Mouse (Mus musculus): Measurements from ENCODE around the gene Vps4b.

Gene Vps4b

DNA sequence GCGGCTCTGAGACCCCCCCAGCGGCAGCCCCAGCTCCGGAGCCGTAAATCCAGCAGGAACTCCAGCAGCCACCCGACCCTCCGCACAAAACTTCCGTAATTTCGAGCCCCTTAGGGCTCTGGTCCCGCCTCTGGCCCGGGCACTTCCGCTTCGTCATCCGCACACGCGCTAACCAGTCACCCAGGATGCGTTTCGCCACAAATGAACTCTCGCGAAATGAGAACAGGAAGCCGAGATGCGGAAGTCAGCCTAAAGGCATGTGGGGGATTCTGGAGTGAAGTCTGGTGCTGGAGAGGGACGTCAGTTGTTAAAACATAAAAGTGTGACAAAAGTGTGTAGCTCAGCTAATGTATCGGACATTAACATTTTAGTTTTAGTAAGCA is at the start of gene Vps4b:
TSS of gene Vps4b (minus strand) at position 187 of the 383 bp plus-strand sequence.
- DNase-seq (ENCODE audit: low spot score in 2 of 2), result peak; percentile 89 to 92

DNA sequence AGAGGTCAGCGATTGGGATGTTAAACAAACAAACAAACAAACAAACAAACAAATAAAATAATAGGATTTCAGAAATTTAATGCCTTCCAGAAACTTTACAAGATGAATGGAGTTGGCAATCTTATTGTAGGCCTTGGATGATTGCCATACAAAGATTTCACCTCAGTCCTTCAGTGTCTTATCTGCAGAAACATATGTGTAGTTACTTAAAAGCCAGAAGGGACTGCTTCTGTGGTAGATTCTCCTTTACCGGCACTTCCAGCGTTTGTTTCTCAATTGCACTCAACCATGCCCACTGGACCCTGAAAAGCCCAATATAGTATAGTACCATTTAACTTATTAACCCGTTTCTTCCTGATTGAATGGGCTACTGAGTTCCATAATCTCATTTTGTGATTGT is 32.3 kb upstream of the Vps4b start:
- no peak for DNase-seq (ENCODE audit: low spot score in 2 of 2)

DNA sequence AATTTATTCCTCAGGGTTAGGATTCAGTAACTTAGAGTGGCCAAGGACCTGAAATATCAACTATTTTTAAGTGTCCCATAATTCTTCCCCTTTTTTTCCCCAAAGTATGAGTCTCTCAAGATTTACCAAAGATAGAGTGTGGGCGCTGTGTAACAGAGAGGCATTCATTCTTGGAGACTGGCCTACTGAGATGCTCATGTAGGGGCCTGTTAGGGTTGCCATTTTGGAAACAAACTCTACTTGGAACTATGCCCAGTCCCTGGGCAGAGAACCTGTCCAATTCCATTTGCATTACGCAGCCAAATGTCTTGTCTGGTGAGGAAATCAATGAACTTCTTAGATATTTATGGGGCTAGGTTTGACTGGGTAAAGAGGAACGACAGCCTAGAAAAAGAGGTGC is 25.8 kb upstream of the Vps4b start:
- DNase-seq (ENCODE audit: low spot score in 2 of 2), result no peak

DNA sequence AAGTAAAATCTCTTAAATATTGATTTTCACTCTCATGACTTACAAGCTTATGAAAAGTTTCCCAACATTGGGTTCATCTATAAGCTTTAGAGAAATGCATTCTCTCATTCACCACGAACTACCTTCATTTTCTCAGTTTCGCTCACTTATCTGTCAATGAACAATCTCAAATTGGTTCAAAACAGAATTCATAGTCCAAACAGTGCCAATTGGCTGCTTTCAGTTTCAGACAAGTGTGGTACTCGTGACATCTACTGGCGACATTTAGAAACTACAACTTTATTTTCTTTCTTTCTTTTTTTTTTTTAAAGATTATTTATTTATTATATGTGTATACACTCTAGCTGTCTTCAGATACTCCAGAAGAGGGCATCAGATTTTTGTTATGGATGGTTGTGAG is 21.8 kb upstream of the Vps4b start:
- DNase-seq (ENCODE audit: low spot score in 2 of 2), result no peak

DNA sequence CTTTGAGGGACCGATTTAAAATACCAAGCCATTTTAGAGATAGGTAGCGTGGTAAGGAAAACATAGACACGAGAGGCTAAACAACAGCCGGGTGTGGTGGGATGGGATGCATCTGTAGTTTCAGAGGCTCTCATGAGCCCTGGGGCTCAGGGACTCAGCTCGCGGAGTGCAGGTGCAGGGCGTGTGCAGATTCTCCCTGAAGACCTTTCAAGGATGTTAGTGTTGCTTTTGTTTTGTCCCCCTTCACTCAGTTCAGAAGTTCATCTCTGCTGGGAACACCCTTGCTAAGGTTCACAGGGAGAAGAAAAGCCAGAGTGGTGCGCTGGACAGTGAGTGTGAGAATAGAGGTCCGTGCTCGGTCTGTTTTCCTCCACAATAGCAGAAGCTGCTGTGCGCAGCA is 20.2 kb upstream of the Vps4b start:
- no peak for DNase-seq (ENCODE audit: low spot score in 2 of 2)

DNA sequence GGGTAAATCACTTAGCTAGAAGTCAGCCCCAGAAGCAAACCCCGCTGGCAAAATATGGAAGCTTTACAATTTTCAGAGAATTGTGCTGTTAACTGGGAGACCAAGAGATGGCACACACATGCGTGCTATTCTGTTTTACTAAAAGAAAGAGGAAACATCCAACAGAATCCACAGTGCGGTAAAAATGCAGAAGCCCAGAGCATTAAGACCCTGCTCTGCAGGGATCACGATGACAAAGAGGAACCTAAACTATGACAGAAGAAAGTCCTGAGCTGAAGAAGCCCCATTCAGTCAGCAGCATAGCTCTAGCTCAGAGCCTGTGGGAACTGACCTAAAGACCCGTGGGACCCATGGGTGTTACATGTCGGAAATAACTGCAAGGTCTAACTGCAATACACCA is 18.7 kb upstream of the Vps4b start:
- no peak for DNase-seq (ENCODE audit: low spot score in 2 of 2)

DNA sequence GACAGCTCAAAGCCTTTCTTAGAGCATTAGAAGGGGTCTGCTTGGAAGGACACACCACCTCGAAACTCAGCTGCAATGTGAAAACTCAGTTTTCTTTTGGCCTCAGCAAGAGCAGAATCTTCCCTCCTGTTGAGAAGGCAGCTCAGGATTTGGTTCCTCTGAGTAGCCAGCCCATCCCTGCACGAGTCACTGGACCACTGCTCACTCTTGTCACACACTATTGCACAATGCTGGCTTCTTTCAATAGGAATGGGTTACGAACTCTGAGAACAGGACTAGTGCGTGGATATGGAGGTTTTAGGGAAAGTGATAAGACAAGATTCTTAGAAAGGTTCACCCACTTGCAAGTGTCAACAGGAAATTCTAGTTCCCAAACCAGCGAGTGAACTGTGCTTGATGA is 18.3 kb upstream of the Vps4b start:
- DNase-seq (ENCODE audit: low spot score in 2 of 2), result no peak

DNA sequence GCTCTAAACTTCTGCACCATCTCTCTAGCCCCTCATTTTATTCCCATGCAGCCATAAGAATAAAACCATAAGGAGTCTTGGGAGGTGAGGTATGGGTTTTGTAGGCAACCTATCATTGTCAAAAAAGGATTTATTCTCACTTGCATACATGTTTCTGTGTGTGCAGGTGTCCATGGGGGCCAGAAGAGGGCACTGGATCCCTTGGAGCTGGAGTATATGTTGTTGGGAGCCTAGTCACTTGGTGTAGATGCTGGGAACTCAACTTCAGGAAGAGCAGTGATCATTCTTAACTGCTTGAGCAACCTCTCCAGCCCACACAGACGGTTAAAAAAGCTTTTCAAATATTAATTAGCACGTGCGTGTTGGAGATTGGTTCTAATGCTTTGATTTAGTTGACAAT is 3.4 kb upstream of the Vps4b start:
- DNase-seq (ENCODE audit: low spot score in 2 of 2), result no peak

DNA sequence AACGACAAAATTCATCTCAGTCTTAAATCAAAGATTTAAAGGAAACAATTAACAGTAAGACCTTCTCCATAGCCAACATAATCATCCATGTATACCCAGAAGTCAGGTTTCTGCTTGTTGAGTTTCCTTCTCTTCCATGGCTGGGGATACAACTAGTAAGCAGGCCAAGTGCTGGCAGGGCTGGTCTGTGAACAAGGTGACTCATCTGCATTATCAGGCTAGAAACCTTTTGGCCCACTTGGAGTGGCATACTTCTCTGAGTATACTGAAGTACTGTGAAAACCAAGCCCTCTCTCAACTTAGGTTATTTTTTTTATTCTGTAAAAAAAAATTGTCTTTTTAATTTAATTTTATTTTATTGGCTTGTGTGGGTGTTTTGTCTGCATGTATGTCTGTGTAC is 2.9 kb upstream of the Vps4b start:
- DNase-seq (ENCODE audit: low spot score in 2 of 2), result no peak

DNA sequence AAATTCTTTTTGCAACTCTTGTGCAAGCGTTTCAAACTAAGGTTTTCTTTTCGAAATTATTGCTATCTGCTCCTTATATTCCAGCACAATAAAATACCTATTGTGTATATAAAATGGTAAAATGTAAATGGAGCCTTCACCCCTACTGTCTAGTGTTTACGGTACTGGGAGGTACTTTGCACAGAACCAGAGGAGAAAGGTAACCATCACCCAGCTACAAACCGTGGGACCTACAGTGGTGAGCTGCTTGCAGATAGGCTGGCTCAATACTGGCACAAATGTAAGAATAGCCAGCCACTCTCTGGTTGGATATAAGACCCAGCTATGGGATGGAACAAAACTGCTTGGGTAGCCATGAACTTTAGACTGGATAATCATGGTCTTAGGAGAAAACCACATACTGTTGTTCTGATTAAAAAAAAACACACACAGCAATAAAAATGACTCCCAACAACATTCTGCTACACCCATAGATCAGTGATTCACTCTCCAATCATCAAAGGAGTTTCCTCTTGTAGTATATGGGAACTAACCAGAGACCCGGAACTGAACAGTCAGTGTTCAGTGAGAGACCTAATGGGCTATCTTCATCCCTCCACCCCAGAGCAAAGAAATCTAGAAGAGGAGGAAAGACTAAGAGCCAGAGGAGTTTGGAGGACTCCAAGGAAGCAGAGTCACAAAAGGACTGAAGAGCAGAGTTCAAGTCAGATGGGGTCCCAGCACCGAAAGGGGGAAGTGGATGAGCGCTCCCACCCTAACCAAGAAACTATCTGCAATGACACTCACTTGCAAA is 655 bp upstream of the Vps4b start:
- no peak for DNase-seq (ENCODE audit: low spot score in 2 of 2)

DNA sequence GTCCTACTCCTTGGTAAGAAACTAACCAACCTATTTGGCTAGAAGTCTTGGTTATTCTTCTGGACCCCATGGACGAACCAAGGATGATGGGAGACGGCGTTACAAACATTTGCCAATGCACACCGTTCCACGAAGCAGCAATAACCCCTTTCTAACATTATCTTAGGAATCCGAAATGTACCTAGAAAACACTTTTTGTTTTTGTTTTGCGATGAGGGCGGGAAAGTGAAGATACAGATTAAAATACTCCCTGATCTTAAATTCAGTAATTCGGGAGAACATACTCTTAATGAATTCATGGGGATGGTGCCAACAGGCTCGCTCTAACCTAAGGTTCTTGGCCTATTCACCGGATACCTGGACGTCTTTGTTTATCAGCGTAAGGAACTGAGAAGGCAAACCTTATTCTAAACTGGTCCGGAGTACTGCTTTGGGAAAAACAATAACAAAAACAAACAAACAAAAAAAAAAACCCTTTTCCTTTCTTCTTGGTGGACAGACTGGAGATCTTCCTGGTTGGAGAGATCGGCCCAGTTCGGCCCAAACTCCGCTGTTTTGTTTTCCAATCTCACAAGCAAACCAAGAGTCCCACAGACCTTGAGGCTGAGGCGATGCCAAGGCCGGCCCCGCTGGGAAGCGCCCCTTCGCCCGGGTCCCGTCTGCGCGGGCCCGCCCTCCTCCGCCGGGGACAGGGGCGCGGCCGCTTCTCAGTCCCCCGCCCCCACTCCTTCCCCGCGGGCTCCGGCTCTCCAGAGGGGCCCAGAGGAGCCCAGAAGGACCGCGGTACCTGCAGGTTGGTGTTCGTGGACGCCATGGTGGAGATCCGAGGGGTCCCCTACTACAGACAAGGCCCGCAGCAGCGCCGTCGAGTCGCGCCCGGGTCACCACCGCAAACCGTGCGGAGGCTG is 640 bp downstream of the Vps4b start:
- DNase-seq (ENCODE audit: low spot score in 2 of 2), result no peak

DNA sequence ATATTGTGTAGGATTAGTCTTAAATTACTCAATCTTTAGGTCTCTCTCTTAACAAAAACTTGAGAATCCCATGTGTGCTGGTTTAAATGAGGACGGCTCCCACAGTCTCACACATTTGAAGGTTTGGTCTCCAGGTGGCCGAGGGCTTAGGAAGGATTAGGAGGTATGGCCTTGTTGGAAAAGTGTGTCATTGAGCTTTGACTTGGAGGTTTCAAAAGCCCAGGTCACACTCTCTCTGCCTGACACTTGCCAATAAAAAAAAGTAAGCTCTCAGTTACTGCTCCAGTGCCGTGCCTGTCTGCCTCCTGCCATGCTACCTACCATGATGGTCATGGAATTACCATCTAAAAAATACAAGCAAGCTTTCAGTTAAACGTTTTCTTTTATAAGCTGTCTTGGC is 21.6 kb downstream of the Vps4b start:
- no peak for DNase-seq (ENCODE audit: low spot score in 2 of 2)

DNA sequence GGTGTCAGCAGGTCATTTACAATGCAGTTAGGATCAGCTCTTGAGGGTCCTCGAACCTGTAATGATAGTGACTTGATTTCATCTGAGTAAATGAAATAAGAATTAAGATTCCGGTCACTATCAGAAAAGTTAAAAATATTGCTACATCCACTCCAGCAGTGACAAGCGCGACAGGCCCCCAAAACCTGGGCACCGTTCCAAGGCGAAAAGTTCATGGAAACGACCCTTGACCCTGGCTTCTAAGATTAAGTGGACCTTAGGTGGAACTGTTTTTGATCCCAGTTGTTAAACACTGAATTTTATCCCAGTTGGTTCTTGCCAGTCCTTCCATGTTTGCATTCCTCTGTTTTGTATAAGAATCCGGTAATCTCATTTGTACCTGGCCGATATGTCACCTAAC is 22.4 kb downstream of the Vps4b start:
- no peak for DNase-seq (ENCODE audit: low spot score in 2 of 2)

DNA sequence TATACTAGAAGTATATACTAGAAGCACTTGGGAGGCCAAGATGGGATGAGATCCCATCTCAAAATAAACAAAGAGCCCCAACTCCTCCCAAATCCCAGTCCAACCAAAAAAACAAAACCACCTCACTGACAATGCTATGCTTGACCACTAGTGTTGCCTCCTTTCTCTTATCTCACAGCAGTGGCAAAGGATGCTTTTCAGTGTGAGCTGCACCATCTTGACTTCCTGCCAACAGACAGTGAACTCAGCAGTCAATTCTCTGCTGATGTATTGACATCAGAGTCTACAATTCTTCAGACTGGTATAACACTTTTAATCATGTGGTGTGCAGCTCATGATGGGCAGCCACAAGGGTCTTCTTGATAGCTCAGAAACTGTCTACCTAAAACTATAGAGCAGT is 27.8 kb downstream of the Vps4b start:
- DNase-seq (ENCODE audit: low spot score in 2 of 2), result no peak

DNA sequence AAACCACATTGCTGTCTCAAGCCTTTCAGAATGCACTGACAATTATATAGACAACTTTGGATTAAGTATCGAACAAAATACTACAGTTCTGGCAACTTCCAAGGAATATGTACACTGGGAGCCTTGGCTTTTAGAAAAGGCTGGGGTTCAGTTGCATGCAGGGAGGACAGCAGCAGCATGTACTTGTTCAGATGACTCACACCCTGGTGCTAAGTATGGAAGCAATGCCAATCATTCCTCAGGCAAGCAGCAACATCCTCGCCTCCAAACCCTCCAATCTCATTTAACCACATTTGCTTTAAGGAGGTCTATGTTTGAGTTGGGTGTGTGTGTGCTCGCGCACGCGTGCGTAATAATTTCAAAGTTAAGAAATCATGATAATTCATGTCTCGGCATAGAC is 30.8 kb downstream of the Vps4b start:
- no peak for DNase-seq (ENCODE audit: low spot score in 2 of 2)

DNA sequence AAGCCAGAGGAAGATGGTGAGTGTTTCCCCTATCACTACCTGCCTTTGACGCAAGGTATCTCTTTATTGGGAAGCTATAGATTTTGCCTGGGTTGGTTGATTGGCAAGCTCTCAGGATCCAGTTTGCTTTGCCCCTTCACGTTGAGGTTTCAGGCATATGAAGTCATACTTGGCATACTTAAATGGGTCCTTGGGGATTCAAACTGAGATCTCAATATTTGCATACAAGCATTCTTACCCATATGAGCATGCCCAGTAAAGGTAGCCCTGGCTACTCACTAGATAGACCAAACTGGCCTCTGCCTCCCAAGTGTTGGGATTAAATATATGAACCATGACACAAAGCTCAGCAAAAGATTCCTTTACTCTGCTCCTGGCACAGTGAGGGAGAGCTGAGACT is 31.7 kb downstream of the Vps4b start:
- DNase-seq (ENCODE audit: low spot score in 2 of 2), result no peak

DNA sequence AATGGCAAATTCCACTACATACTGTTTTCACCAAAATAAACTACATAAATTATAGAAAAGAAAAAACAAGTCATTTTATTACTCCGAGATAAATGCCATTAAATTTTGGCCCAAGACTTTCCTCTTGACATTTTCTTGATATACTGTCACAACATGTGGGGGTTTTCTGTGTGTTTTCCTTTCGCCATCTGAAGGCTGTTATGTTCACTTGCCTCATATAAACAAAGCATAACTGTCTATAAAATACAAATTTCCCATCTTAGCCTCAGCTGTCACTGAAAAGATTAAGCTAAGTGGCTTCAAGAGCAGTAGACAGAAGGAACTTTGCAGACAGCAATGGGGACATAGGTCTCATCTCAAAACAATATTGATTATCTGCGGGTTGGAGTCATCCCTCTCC is 32.2 kb downstream of the Vps4b start:
- DNase-seq (ENCODE audit: low spot score in 2 of 2), result no peak

DNA sequence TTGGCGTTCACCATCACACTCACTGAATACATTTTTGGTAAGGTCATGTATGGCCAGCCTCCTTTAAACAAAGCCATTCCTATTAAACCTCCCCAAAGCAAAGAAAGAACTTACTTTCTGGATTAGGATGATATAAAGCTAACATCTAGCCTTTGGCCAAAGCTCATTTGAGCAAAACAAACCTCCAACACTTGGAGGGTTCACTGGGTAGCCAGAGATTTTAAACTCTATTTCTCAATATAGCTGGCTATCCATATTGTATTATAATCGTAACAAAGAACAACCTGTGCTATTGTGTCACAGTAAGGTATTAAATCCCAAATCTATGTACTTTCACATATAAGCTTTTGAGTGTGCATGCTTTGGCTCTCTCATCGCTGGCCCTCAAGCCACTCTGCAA is 35.8 kb downstream of the Vps4b start:
- no peak for DNase-seq (ENCODE audit: low spot score in 2 of 2)

DNA sequence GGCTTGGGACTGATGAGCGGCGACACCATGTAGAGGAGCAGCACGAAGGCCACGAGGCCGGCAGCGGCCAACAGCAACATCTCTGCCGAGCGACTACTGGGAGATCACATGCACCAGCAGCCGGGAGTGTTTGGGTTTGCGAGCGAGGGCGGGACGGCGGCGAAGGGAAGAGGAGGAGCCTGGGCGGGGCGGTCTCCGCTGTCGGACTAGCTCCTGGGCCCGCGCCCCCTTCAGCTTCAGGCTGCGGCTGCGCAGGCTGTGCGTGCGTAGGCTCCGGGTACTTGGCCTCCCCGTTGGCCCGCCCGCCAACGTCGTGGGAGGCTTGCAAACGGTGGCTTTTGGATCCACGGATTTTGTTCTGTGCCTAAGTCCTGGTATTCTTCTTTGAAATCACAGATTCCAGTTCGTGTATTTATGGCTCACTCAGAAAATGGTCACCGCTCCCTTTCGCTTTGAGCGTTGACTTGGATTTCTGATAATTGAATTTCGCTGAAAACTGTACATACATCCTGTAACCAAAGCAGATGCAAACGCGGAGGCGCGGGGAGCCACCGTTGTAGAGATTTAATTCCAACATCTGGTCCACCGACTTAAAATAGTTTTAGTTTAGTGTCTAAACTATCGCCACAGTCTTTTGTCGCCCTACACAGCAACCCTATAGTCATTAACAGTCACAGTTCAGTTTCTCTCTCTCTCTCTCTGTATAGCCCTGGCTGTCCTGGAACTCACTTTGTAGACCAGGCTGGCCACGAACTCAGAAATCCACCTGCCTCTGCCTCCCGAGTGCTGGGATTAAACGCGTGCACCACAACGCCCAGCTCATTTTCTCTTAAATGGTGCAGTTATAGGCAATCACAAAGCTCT is 36.7 kb downstream of the Vps4b start, which contains the start of gene Kdsr:
TSS of gene Kdsr (minus strand) at position 156 of the 864 bp plus-strand sequence.
- peak; percentile 91 to 94 for DNase-seq (ENCODE audit: low spot score in 2 of 2)

DNA sequence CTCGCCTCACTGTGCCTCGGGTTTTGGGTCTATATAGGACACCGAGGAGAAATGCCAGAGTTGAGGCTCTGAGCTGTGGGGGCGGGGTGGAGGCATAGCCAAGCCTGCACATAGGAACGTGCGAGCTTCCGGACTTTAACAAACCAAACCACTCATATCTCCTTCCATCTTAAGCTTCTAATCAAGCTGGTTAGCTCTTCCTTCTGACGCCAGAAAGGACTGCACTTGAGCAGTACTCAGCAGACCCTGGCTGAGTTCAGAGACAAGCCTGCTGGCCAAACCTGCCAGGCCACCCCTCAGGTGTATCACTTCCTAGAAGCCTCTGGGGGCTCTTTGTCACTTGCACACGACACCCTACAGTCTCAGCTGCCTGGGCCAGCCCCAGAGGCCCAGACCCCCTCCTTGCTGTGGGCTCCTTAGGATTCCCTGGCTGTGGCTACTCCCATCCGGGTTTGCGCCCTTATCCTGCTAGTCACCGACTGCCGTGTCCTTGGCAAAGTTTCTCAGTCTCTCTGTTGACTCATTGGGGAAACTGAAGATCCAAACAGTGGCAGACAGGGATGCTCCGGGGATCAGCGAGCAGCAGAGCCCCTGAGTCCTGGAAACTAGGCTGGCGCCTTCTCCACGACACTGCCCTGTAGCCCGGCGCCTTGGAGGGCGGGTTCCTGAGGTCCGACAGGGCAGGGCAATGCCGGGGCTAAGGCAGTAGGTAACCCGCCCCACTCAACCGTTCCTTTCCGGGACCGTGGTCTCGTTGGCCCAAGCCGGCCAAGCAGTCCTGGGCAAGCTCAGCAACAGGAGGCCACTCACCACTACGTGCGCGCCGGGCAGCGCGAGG is 37.6 kb downstream of the Vps4b start:
- DNase-seq (ENCODE audit: low spot score in 2 of 2), result peak; percentile 25 to 29

DNA sequence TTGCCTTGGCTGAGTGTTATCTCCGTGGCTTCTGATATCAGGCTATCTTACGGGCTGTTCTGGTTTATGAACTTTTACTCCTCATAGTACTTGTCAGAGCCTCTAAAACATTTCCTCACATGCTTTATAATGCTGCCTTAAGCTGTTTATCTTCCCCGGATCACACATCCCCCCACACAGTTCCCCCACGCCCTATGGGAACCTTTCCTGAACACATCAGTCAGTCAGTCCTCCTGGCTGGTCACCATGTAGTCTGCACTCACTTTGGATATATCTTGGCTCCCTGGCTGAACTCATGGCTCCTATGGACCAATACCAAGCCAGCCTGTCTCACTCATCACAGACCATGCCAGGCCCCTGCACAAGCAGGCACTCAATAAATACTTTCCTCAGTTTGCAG is 39.9 kb downstream of the Vps4b start:
- no peak for DNase-seq (ENCODE audit: low spot score in 2 of 2)
